ENCODE assay signal across 10 mouse cellular contexts in genomic region chr4:149453656-149454055, GRCm38 (mm10). TPM values are rescaled to one million over a fixed set of nuclear protein-coding genes. Genes with fewer than 3 reads are reported as not detected.
A peak's percentile ranks its signal among the peaks of the same experiment; 100 is the strongest.
DNase-seq lines count a peak whose midpoint lies in the region; ATAC-seq lines count a peak whose summit lies in the region.
"Had no signal": no experiment of that assay in that cellular context is flagged by ENCODE, and none has a peak within 500 bp of the region (broad histone marks: within the 10 kb centered on the region; RNA-seq: fewer than 3 reads in every experiment).

No protein-coding gene starts in this region.

- intact Hi-C loops in gastrocnemius, postnatal 14 days (cut with DNase I; ENCODE audit: low total_unique reads), result no loop called here

- ATAC-seq in erythroblast, adult 5-6 weeks (replicated peaks; ENCODE audit: low FRiP score, poor library complexity, severe bottlenecking), result no peak

- DNase-seq in gastrocnemius, postnatal 14 days, result peak; percentile 37
- no peak for DNase-seq in gastrocnemius, postnatal 25 days
- DNase-seq in ovary, postnatal 14 days (ENCODE audit: low spot score), result peak; percentile 19
- DNase-seq in ovary, postnatal 10 days (ENCODE audit: low spot score), result no peak
- DNase-seq in adrenal gland, adult 2 months, result peak; percentile 48
- peak; percentile 28 for DNase-seq in kidney, postnatal 14 days
- peak; percentile 86 for DNase-seq in thymus, postnatal 14 days

RNA-seq across cellular contexts. Expression of gene Rbp7, which starts 1.1 kb away (rescaled TPM):
- total RNA-seq in gastrocnemius, postnatal 14 days (2021), result 10 to 100 TPM in 1 of 2 experiments, 1 to 10 TPM in 1; 8.9 to 20.7 TPM
- 10 to 100 TPM; 17.5 to 23.0 TPM for total RNA-seq in gastrocnemius, postnatal 25 days (2021)
- total RNA-seq in adrenal gland, adult 2 months (2021), result 10 to 100 TPM; 13.3 to 14.3 TPM
- 3.4 and 6.1 TPM in 2 replicates for polyA plus RNA-seq in adrenal gland, adult 2 months (2012; rRNA removed)
- not detected in 2 replicates for total RNA-seq in erythroblast, adult 5-6 weeks (2015; ENCODE audit: low replicate concordance)
- not detected in 2 replicates for total RNA-seq in erythroblast, adult 5-6 weeks (2017; ENCODE audit: low replicate concordance)
- polyA plus RNA-seq: embryonic facial prominence, embryonic 13.5 days had no signal

RNA-seq across cellular contexts. Expression of gene Tmem274, which starts 23.5 kb away (rescaled TPM):
- not detected for total RNA-seq in gastrocnemius, postnatal 14 days (2021)
- total RNA-seq in gastrocnemius, postnatal 25 days (2021), result not detected
- not detected for total RNA-seq in adrenal gland, adult 2 months (2021)
- not detected in 2 replicates for polyA plus RNA-seq in adrenal gland, adult 2 months (2012; rRNA removed)
- total RNA-seq in erythroblast, adult 5-6 weeks (2015; ENCODE audit: low replicate concordance), result not detected in 2 replicates
- not detected in 2 replicates for total RNA-seq in erythroblast, adult 5-6 weeks (2017; ENCODE audit: low replicate concordance)
- polyA plus RNA-seq: limb, embryonic 15.5 days had no signal

RNA-seq across cellular contexts. Expression of gene Ube4b, which starts 27.1 kb away (rescaled TPM):
- 10 to 100 TPM; 34.4 to 36.8 TPM for total RNA-seq in gastrocnemius, postnatal 14 days (2021)
- 10 to 100 TPM; 32.2 to 36.3 TPM for total RNA-seq in gastrocnemius, postnatal 25 days (2021)
- total RNA-seq in adrenal gland, adult 2 months (2021), result 10 to 100 TPM; 70.9 to 85.0 TPM
- polyA plus RNA-seq in adrenal gland, adult 2 months (2012; rRNA removed), result 84.7 and 105 TPM in 2 replicates
- total RNA-seq in erythroblast, adult 5-6 weeks (2015; ENCODE audit: low replicate concordance), result 29.9 and 37.1 TPM in 2 replicates
- 26.8 and 34.8 TPM in 2 replicates for total RNA-seq in erythroblast, adult 5-6 weeks (2017; ENCODE audit: low replicate concordance)

RNA-seq across cellular contexts. Expression of gene Nmnat1, which starts 31.3 kb away (rescaled TPM):
- 10 to 100 TPM; 17.6 to 20.2 TPM for total RNA-seq in gastrocnemius, postnatal 14 days (2021)
- total RNA-seq in gastrocnemius, postnatal 25 days (2021), result 10 to 100 TPM; 22.8 to 23.4 TPM
- 10 to 100 TPM; 14.2 to 15.2 TPM for total RNA-seq in adrenal gland, adult 2 months (2021)
- 9.1 and 10.4 TPM in 2 replicates for polyA plus RNA-seq in adrenal gland, adult 2 months (2012; rRNA removed)
- total RNA-seq in erythroblast, adult 5-6 weeks (2015; ENCODE audit: low replicate concordance), result 0.58 and 3.1 TPM in 2 replicates
- 0.84 and 1.2 TPM in 2 replicates for total RNA-seq in erythroblast, adult 5-6 weeks (2017; ENCODE audit: low replicate concordance)

RNA-seq across cellular contexts. Expression of gene Lzic, which starts 31.4 kb away (rescaled TPM):
- total RNA-seq in gastrocnemius, postnatal 14 days (2021), result 10 to 100 TPM; 12.0 to 17.9 TPM
- total RNA-seq in gastrocnemius, postnatal 25 days (2021), result 10 to 100 TPM; 12.5 to 13.0 TPM
- 10 to 100 TPM; 22.3 to 27.7 TPM for total RNA-seq in adrenal gland, adult 2 months (2021)
- polyA plus RNA-seq in adrenal gland, adult 2 months (2012; rRNA removed), result 22.6 and 22.9 TPM in 2 replicates
- 4.8 and 5.4 TPM in 2 replicates for total RNA-seq in erythroblast, adult 5-6 weeks (2015; ENCODE audit: low replicate concordance)
- 6.1 and 23.2 TPM in 2 replicates for total RNA-seq in erythroblast, adult 5-6 weeks (2017; ENCODE audit: low replicate concordance)

Comparison
In these comparisons a context has a peak if more than half of its experiments do, and no peak if none do; other contexts are left out.
1. DNase-seq: peak in gastrocnemius, postnatal 14 days (single experiment), ovary, postnatal 14 days (single experiment), adrenal gland, adult 2 months (single experiment), kidney, postnatal 14 days (single experiment) and thymus, postnatal 14 days (single experiment); none in gastrocnemius, postnatal 25 days (single experiment) and ovary, postnatal 10 days (single experiment).
2. RNA of gene Rbp7, which starts 1.1 kb away (total RNA-seq): 17.5 to 23.0 TPM in gastrocnemius, postnatal 25 days, 8.9 to 20.7 TPM in gastrocnemius, postnatal 14 days and 13.3 to 14.3 TPM in adrenal gland, adult 2 months; not detected in erythroblast, adult 5-6 weeks; every median in the first group is over 4 times any median in the second.